Mouse (Mus musculus): ENCODE data around the gene Elof1. TPM values are rescaled to one million over a fixed set of nuclear protein-coding genes. Genes with fewer than 3 reads are reported as not detected.
"Not testable (repeated sequence)": the region's sequence is repeated elsewhere in the genome, so short reads cannot be mapped to it uniquely, and the experiment has no call there.

The Elof1 gene
- polyA plus RNA-seq, 1 experiment from 2014 or later = 187 TPM

- Histone ChIP-seq H3K36me3 (0 out of 2 replicates have a peak, but pooled peaks cover 4% of the 10 kb centered on the region), H3K27me3 (no peaks in the 10 kb centered on the region), H3K27ac (replicated peaks) (no peak overlapping the region), H3K4me1 (peaks cover 15% of the 10 kb centered on the region), H3K9ac (replicated peaks) (peak overlapping the region; percentile 70), H3K4me3 (peak overlapping the region; percentile 73), H3K4me2 (replicated peaks) (peak overlapping the region; percentile 81), H3K9me3 (no peaks in the 10 kb centered on the region)
- no peak for ATAC-seq (ENCODE audit: low FRiP score, low read depth)
- WGBS = 35% methylated on average over 4 of the region's 4 CpGs
Measured at GRCm38 (mm10) chr9:22084667-22085021, 32.3 kb downstream of the Elof1 start.

- 93% methylated on average over 23 of the region's 23 CpGs for WGBS
- Histone ChIP-seq H3K27me3 (no peaks in the 10 kb centered on the region), H3K9ac (replicated peaks) (no peak overlapping the region), H3K36me3 (peaks cover 44% of the 10 kb centered on the region), H3K4me1 (no peaks in the 10 kb centered on the region), H3K4me3 (no peak overlapping the region), H3K9me3 (no peaks in the 10 kb centered on the region), H3K27ac (replicated peaks) (no peak overlapping the region), H3K4me2 (replicated peaks) (no peak overlapping the region)
- ATAC-seq (ENCODE audit: low FRiP score, low read depth) = no peak
Measured at GRCm38 (mm10) chr9:22076223-22076622, 40.7 kb downstream of the Elof1 start.

DNA sequence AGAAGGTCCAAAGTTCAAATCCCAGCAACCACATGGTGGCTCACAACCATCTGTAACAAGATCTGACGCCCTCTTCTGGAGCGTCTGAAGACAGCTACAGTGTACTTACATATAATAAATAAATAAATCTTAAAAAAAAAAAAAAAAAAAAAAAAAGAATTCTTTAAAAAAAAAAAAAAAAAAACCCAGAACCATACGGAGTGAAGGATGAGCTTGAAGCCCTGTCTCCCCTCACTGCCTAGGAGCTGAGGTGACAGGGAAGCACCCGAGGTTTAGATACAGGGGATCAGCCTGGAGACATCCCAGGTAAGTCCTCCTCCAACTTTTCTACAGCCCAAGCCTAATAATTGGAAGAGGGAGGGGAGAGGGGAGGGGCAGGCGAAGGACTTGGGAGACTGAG lies 41.2 kb downstream of the Elof1 start:
- not testable (repeated sequence) for H3K9ac ChIP-seq (replicated peaks); H3K4me2 ChIP-seq (replicated peaks); H3K27me3 ChIP-seq; H3K4me3 ChIP-seq; H3K27ac ChIP-seq (replicated peaks); H3K4me1 ChIP-seq; H3K9me3 ChIP-seq; ATAC-seq (ENCODE audit: low FRiP score, low read depth)
- WGBS = 81% methylated on average over 5 of the region's 5 CpGs
- H3K36me3 ChIP-seq = peaks cover 44% of the 10 kb centered on the region

DNA sequence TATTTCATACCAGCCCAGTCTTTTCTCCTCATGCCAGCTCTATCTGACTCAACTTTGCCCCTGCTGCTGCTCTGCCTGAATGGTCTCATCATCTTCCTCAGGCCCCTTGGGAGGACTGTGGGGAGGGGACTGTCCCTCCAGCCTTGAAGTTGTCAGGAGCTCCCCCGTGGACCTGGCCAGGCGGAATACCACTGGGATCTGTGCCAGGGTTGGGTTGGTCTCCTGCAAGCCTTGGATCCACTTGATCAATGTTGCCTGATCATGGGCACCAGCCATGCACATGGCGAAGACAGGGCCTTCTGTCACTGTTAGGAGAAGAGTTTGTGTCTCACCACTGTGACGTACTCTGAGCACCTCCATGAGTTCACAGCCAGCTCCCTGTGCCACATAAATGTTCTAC lies 44.7 kb downstream of the Elof1 start:
- no peak for ATAC-seq (ENCODE audit: low FRiP score, low read depth)
- 92% methylated on average over 4 of the region's 4 CpGs for WGBS
- Histone ChIP-seq H3K9me3 (no peaks in the 10 kb centered on the region), H3K9ac (replicated peaks) (no peak overlapping the region), H3K4me3 (no peak overlapping the region), H3K27ac (replicated peaks) (no peak overlapping the region), H3K36me3 (peaks cover 45% of the 10 kb centered on the region), H3K4me2 (replicated peaks) (no peak overlapping the region), H3K4me1 (peaks cover 11% of the 10 kb centered on the region), H3K27me3 (no peaks in the 10 kb centered on the region)

DNA sequence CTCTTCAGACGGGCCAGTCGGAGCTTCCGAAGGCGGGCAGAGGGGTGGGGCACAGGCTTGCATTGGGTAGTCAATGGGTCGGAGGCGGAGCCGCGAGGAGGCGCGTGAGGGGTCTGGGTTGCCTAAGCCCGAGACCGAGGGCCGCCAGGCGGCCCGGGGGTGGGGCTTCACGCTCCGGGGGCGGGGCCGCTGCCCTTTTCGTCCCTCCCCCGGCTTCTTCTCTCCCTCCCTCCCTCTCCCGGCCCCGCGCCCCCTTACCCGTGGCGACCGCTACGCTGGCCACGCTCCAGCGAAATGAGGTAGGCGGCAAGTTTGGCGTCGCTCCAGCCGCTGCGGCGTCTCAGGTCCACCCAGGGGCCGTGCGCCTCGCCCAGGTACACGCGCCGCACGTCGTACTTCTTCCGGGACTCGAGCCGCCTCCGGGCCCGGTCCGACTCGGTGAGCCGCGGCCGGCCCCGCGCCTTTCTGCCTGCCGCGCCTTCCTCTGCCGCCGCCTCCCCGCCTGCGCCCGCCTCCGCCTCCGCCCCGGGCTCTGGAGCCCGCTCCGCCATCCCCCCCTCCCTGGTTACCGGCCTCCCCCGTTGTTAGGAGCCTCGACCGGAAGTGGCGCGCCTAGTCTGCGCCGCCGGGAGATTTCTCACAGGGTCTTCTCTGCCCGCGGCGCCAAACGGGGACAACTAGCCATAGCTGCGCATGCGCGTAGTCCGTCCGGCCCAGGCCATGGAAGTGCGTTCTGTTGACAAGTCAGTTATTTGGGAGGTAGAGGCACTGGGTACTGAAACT lies 46.0 kb downstream of the Elof1 start, which contains the start of the genes Gm49318 and Zfp653:
Gene Gm49318, minus strand, starts transcription at position 469 of the 783 bp plus-strand sequence.
Gene Zfp653, minus strand, starts transcription at position 586 of the 783 bp plus-strand sequence.
- under 1% methylated on average over 79 of the region's 87 CpGs for WGBS
- Histone ChIP-seq H3K27me3 (no peaks in the 10 kb centered on the region), H3K4me2 (replicated peaks) (peak within 1 kb of the TSS; percentile 61), H3K4me1 (peaks cover 11% of the 10 kb centered on the region), H3K36me3 (peaks cover 51% of the 10 kb centered on the region), H3K9me3 (no peaks in the 10 kb centered on the region), H3K27ac (replicated peaks) (peak within 1 kb of the TSS; percentile 95), H3K9ac (replicated peaks) (peak within 1 kb of the TSS; percentile 93), H3K4me3 (peak within 1 kb of the TSS; percentile 90)
- ATAC-seq (ENCODE audit: low FRiP score, low read depth) = peak; percentile 98

DNA sequence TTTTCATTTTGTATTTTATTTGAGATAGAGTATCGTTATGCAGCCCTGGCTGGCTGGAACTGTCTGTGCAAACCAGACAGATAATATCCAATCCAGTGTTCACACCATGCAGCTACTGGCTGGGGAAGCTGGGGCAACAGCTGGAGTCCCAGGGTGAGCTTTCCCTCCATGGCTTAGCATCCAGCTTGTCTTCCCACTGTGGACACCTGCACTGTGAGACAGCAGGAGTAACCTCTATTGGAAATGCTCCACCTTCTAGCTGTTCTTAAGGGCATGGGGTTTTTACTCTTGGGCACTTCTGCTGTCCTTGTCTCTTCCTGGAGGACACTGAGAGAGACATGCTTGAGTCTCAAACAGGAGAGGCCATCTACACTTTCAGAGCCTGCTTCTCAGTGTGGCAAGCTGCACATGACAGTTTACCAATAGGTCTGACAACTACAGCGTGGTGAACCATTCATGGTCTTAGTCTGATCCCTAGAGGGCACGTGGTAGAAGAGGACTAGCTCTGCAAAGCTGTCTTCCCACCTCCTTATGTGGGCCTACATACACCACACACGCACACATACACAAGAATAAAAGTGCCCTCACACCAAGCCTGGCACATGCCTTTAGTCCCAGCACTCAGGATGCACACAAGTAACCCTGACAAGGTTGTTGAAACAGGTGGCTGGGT lies 47.0 kb downstream of the Elof1 start:
- no peaks in the 10 kb centered on the region for H3K9me3 ChIP-seq
- H3K36me3 ChIP-seq = peaks cover 58% of the 10 kb centered on the region
- peak overlapping the region; percentile 61 for H3K4me2 ChIP-seq (replicated peaks)
- H3K27me3 ChIP-seq = no peaks in the 10 kb centered on the region
- WGBS = 67% methylated on average over 4 of the region's 4 CpGs
- ATAC-seq (ENCODE audit: low FRiP score, low read depth) = peak; percentile 35
- H3K4me3 ChIP-seq = peak overlapping the region; percentile 90
- peak overlapping the region; percentile 95; the same call in 1 of the 2 replicates for H3K27ac ChIP-seq (replicated peaks)
- peaks cover 11% of the 10 kb centered on the region for H3K4me1 ChIP-seq
- H3K9ac ChIP-seq (replicated peaks) = peak overlapping the region; percentile 93; the same call in 1 of the 2 replicates

- H3K9me3 ChIP-seq = no peaks in the 10 kb centered on the region
- no peaks in the 10 kb centered on the region for H3K27me3 ChIP-seq
- H3K36me3 ChIP-seq = peaks cover 61% of the 10 kb centered on the region
- WGBS = 82% methylated on average over 5 of the region's 5 CpGs
- H3K9ac ChIP-seq (replicated peaks) = 0 out of 2 replicates have a peak overlapping the region, but pooled peaks have one; percentile 1
- no peak for ATAC-seq (ENCODE audit: low FRiP score, low read depth)
- H3K27ac ChIP-seq (replicated peaks) = no peak overlapping the region
- no peak overlapping the region for H3K4me2 ChIP-seq (replicated peaks)
- peaks cover 11% of the 10 kb centered on the region for H3K4me1 ChIP-seq
- no peak overlapping the region for H3K4me3 ChIP-seq
Measured at GRCm38 (mm10) chr9:22067195-22067594, 49.8 kb downstream of the Elof1 start.

GRCm38 (mm10) chr9:22066433-22066832 lies 50.5 kb downstream of the Elof1 start:
- 83% methylated on average over 3 of the region's 3 CpGs for WGBS
- Histone ChIP-seq H3K27me3 (no peaks in the 10 kb centered on the region), H3K9ac (replicated peaks) (no peak overlapping the region), H3K36me3 (peaks cover 67% of the 10 kb centered on the region), H3K9me3 (no peaks in the 10 kb centered on the region), H3K27ac (replicated peaks) (no peak overlapping the region), H3K4me3 (no peak overlapping the region), H3K4me2 (replicated peaks) (no peak overlapping the region), H3K4me1 (peaks cover 11% of the 10 kb centered on the region)
- no peak for ATAC-seq (ENCODE audit: low FRiP score, low read depth)

DNA sequence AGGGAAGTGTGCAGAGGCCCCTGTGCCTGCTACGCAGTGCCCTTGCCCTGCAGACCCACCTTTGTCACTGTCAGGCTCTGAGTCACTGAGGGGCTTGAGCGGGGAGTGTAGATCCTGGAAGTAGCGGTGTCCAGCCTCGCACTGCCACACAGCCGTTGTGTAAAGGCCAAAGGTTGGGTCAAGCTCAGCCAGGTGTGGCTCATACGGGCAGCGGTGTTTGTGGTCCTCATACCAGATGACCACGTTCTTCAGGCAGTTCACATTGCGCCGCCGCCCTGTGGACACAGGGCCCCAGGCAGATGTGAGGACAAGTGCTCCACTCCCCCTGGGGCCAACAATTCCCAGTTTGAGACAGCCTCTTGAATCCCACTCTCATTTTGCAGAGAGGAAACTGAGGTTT lies 51.3 kb downstream of the Elof1 start:
- Histone ChIP-seq H3K4me3 (no peak overlapping the region), H3K9me3 (no peaks in the 10 kb centered on the region), H3K9ac (replicated peaks) (no peak overlapping the region), H3K27ac (replicated peaks) (no peak overlapping the region), H3K4me1 (peaks cover 11% of the 10 kb centered on the region), H3K4me2 (replicated peaks) (no peak overlapping the region), H3K27me3 (no peaks in the 10 kb centered on the region), H3K36me3 (peaks cover 75% of the 10 kb centered on the region)
- no peak for ATAC-seq (ENCODE audit: low FRiP score, low read depth)
- 95% methylated on average over 11 of the region's 11 CpGs for whole genome bisulfite sequencing

DNA sequence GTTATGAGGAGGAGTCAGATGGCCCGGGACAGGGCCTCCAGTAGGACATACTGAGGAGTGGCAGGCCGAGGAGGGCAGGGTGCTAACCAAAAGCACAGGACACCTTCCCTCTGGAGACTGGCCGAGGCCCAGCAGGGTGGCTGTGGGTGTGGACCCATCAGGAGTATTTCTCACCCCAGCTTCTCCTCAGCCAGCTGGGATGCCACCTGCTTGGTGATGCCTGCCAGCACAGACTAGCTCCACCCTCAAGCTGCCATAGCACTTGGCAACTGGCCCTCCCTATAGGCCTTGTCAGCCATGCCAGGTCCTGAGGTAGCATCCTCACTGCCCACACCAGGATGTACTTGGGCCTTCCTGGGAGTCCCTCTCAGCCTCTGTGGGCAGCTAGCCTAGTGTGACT lies 52.6 kb downstream of the Elof1 start:
- no peaks in the 10 kb centered on the region for H3K4me1 ChIP-seq
- no peaks in the 10 kb centered on the region for H3K9me3 ChIP-seq
- H3K9ac ChIP-seq (replicated peaks) = no peak overlapping the region
- H3K4me2 ChIP-seq (replicated peaks) = no peak overlapping the region
- H3K27ac ChIP-seq (replicated peaks) = no peak overlapping the region
- no peak for ATAC-seq (ENCODE audit: low FRiP score, low read depth)
- H3K4me3 ChIP-seq = no peak overlapping the region
- WGBS = 96% methylated on average over 3 of the region's 3 CpGs
- H3K27me3 ChIP-seq = no peaks in the 10 kb centered on the region
- H3K36me3 ChIP-seq = peaks cover 84% of the 10 kb centered on the region

Measured in midbrain, embryonic 12.5 days (tissue).